Mouse (Mus musculus): ENCODE results near the gene Zfp444. TPM values are rescaled to one million over a fixed set of nuclear protein-coding genes. Genes with fewer than 3 reads are reported as not detected.

Gene Zfp444
- polyA plus RNA-seq, 1 experiment from 2014 or later = 26.8 TPM

DNA sequence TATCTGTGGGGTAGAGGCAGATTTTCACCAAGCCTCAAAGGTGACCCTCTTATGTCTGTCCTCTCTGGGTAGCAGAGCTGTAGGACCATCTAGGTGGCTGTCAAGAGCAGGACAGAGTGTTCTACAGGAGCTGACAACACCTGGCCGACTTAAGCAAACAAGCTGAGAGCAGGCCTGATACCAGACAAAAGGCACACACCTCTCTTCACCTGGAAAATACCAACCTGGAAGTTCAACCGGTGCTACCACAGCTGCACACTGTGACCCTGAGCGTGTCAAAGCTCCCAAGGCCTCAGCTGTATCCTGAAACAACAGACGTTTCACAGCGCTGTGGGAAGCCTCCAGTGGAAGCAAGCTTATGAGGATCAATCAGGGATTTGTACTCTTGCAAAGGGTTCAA, 24.3 kb upstream of the Zfp444 start:
- peak overlapping the region; percentile 43; the same call in 1 of the 2 replicates for H3K4me2 ChIP-seq
- ATAC-seq (ENCODE audit: extremely low read depth, insufficient number of reproducible peaks, low FRiP score, low TSS enrichment) = no peak
- peak overlapping the region; percentile 64 for H3K27ac ChIP-seq (replicated peaks)
- H3K9me3 ChIP-seq = no peaks in the 10 kb centered on the region
- no peaks in the 10 kb centered on the region for H3K27me3 ChIP-seq (replicated peaks)
- 74% methylated on average over 5 of the region's 5 CpGs for WGBS
- H3K4me3 ChIP-seq = no peak overlapping the region
- no peaks in the 10 kb centered on the region for H3K36me3 ChIP-seq
- peak overlapping the region; percentile 48 for H3K9ac ChIP-seq
- H3K4me1 ChIP-seq = peaks cover 84% of the 10 kb centered on the region

DNA sequence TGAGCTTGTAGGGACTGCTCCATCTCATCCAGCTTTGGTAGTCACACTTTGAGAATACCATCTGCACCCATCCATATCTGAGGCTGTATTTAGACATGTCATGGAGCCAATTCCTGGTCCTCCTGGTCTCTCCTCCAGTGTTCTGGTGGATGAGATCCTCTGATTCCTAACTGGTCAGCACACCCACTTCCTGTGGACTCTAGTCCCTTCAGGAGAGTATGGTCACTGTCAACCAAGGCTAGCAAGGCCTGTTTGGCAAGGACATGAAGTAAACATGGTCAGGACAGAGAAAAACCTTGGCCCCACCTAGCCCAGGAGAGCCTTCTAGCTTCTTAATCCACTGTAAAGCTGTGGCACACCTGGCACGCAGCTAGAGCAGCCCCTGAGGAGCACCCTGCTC, 20.8 kb upstream of the Zfp444 start:
- ATAC-seq (ENCODE audit: extremely low read depth, insufficient number of reproducible peaks, low FRiP score, low TSS enrichment) = no peak
- no peaks in the 10 kb centered on the region for H3K9me3 ChIP-seq
- H3K9ac ChIP-seq = no peak overlapping the region
- H3K4me1 ChIP-seq = peaks cover 74% of the 10 kb centered on the region
- 91% methylated on average over 1 of the region's 1 CpGs for WGBS
- H3K27me3 ChIP-seq (replicated peaks) = no peaks in the 10 kb centered on the region
- H3K4me2 ChIP-seq = no peak overlapping the region
- no peak overlapping the region for H3K27ac ChIP-seq (replicated peaks)
- no peak overlapping the region for H3K4me3 ChIP-seq
- H3K36me3 ChIP-seq = no peaks in the 10 kb centered on the region

DNA sequence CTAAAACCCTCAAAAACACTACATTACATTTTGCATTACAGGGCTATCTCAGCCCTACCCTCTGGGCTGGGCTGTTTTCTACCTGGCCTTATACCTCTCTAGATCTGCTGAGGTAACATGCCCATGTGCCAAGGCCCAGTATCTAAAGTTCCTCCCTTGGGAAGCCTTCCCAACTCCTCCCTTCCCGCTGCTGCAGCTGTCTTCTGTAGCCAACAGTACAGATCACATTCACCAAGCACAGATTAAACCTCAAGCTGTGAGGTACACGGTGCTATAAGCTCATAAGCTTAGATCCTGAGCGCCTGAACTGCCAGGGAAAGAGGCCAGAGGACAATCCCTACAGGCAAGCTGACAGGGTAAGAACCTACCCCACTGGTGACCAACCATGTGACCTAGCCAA, 20.0 kb upstream of the Zfp444 start:
- Histone ChIP-seq H3K4me1 (peaks cover 73% of the 10 kb centered on the region), H3K36me3 (no peaks in the 10 kb centered on the region), H3K9me3 (no peaks in the 10 kb centered on the region), H3K27me3 (replicated peaks) (no peaks in the 10 kb centered on the region), H3K4me2 (no peak overlapping the region), H3K27ac (replicated peaks) (no peak overlapping the region), H3K4me3 (no peak overlapping the region), H3K9ac (no peak overlapping the region)
- no peak for ATAC-seq (ENCODE audit: extremely low read depth, insufficient number of reproducible peaks, low FRiP score, low TSS enrichment)
- WGBS = 76% methylated on average over 3 of the region's 3 CpGs

- no peak for ATAC-seq (ENCODE audit: extremely low read depth, insufficient number of reproducible peaks, low FRiP score, low TSS enrichment)
- H3K4me1 ChIP-seq = peaks cover 69% of the 10 kb centered on the region
- H3K27me3 ChIP-seq (replicated peaks) = no peaks in the 10 kb centered on the region
- no peaks in the 10 kb centered on the region for H3K36me3 ChIP-seq
- H3K4me2 ChIP-seq = no peak overlapping the region
- 87% methylated on average over 3 of the region's 3 CpGs for WGBS
- no peak overlapping the region for H3K9ac ChIP-seq
- H3K9me3 ChIP-seq = no peaks in the 10 kb centered on the region
- H3K27ac ChIP-seq (replicated peaks) = 0 out of 2 replicates have a peak overlapping the region, but pooled peaks have one; percentile 22
- H3K4me3 ChIP-seq = no peak overlapping the region
Measured at GRCm38 (mm10) chr7:6153131-6153530, 18.9 kb upstream of the Zfp444 start.

- peaks cover 58% of the 10 kb centered on the region for H3K4me1 ChIP-seq
- H3K27ac ChIP-seq (replicated peaks) = peak overlapping the region; percentile 96
- no peaks in the 10 kb centered on the region for H3K36me3 ChIP-seq
- peak overlapping the region; percentile 71 for H3K4me3 ChIP-seq
- WGBS = 39% methylated on average over 5 of the region's 5 CpGs
- peak overlapping the region; percentile 79 for H3K4me2 ChIP-seq
- ATAC-seq (ENCODE audit: extremely low read depth, insufficient number of reproducible peaks, low FRiP score, low TSS enrichment) = no peak
- no peaks in the 10 kb centered on the region for H3K9me3 ChIP-seq
- no peaks in the 10 kb centered on the region for H3K27me3 ChIP-seq (replicated peaks)
- peak overlapping the region; percentile 91 for H3K9ac ChIP-seq
Measured at GRCm38 (mm10) chr7:6154164-6154563, 17.9 kb upstream of the Zfp444 start.

DNA sequence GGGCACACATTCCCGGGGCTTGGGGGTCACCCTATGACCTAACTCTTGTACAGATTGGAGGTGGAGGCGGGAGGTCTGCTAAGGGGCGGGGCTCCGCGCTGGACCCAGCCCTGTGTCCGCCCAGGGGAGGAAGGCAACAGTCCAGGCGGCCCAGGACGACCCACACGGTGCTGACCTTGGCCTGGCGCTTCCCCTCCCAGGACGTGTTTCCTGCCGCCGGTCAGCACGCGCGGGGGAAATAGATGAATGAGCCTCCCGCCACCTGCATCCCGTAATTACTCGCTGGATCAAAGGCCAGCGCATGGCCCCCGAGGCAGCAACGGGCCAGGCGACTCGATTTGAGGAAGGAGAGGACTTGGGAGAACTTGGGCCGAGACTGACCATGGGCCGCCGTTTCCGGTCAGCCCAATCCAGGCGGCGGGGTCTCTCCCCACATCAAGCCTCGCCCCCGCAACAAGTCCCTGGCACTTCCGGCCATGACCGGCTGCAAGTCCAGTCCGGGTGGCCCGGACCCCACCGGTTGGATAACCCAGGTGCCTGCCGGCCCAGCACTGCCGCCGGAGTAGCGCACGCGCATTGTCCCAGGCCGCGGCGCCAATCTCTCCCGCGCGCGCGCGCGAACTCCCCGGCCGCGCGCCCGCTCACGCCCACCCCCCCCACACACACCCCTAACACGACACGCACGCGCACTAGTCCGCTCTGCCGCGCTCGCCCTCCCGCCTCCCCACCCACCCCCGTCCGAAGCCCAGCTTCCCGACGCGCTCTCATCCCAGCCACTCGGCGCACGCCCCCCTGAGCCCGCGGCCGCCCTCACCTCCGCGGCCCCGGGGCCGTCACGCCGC, 16.8 kb upstream of the Zfp444 start:
- Histone ChIP-seq H3K27ac (replicated peaks) (peak overlapping the region; percentile 96), H3K4me2 (peak overlapping the region; percentile 79), H3K36me3 (no peaks in the 10 kb centered on the region), H3K9me3 (no peaks in the 10 kb centered on the region), H3K27me3 (replicated peaks) (no peaks in the 10 kb centered on the region), H3K4me1 (peaks cover 55% of the 10 kb centered on the region), H3K4me3 (peak overlapping the region; percentile 71), H3K9ac (peak overlapping the region; percentile 91)
- under 1% methylated on average over 82 of the region's 85 CpGs for WGBS
- ATAC-seq (ENCODE audit: extremely low read depth, insufficient number of reproducible peaks, low FRiP score, low TSS enrichment) = peak; percentile 63

DNA sequence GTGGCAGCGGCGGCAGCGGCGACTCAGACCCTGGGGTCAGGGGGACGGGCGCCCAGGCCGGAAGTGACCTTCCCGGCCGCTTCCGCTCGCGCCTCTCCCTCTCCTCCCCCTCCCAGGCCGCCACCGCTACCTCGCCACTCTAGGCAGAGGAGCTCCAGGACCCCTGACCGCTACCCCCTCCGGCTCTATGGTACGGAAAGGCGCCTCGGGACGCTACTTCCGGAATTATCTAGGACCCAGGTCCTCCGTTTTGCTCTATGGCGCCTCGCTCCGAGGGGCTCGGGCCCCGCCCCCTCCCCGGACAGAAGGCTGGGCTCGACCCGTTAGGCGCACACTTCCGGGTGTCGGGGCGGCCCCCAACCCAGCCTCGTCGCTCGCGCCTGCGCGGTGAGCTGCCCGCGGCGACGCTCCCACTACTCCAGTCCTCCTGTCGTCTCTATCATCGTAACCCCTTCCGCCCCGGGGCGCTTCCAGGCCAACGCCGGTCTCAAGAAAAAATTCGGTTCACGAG, 16.1 kb upstream of the Zfp444 start, which contains the start of gene Zfp787:
Gene Zfp787 (minus strand): TSS at position 97 of the 511 bp plus-strand sequence.
- Histone ChIP-seq H3K36me3 (no peaks in the 10 kb centered on the region), H3K9ac (peak within 1 kb of the TSS; percentile 91), H3K4me3 (peak within 1 kb of the TSS; percentile 71), H3K27ac (replicated peaks) (peak within 1 kb of the TSS; percentile 96), H3K4me1 (peaks cover 50% of the 10 kb centered on the region), H3K27me3 (replicated peaks) (no peaks in the 10 kb centered on the region), H3K9me3 (no peaks in the 10 kb centered on the region), H3K4me2 (peak within 1 kb of the TSS; percentile 79)
- under 1% methylated on average over 52 of the region's 54 CpGs for WGBS
- peak; percentile 90 for ATAC-seq (ENCODE audit: extremely low read depth, insufficient number of reproducible peaks, low FRiP score, low TSS enrichment)

GRCm38 (mm10) chr7:6156901-6157472, 15.0 kb upstream of the Zfp444 start:
- Histone ChIP-seq H3K4me1 (peaks cover 39% of the 10 kb centered on the region), H3K27ac (replicated peaks) (peak overlapping the region; percentile 96; the same call in 1 of the 2 replicates), H3K9me3 (no peaks in the 10 kb centered on the region), H3K36me3 (no peaks in the 10 kb centered on the region), H3K9ac (peak overlapping the region; percentile 91), H3K4me3 (peak overlapping the region; percentile 71), H3K27me3 (replicated peaks) (no peaks in the 10 kb centered on the region), H3K4me2 (peak overlapping the region; percentile 79)
- 47% methylated on average over 9 of the region's 9 CpGs for WGBS
- no peak for ATAC-seq (ENCODE audit: extremely low read depth, insufficient number of reproducible peaks, low FRiP score, low TSS enrichment)

DNA sequence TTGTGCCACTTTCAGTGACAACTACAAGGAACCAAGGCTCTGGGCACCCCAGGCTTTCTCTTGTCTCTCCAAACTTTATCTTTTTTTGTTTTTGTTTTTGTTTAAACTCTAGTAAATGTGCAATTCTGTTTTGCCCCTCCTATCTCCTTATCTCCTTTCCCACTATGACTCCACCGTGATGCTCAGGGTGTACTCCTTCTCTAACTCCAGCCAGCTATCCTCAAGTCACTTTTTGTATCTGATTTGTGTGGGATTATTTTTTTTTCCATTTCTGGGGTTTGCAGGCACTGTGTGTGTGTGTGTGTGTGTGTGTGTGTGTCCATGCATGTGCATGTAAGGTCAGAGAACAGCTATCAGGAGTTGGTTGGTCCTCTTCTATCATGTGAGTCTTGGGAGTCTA, 14.5 kb upstream of the Zfp444 start:
- WGBS = 30% methylated on average over 1 of the region's 1 CpGs
- no peak overlapping the region for H3K4me2 ChIP-seq
- no peaks in the 10 kb centered on the region for H3K36me3 ChIP-seq
- H3K9me3 ChIP-seq = no peaks in the 10 kb centered on the region
- H3K4me3 ChIP-seq = no peak overlapping the region
- no peaks in the 10 kb centered on the region for H3K27me3 ChIP-seq (replicated peaks)
- no peak overlapping the region for H3K27ac ChIP-seq (replicated peaks)
- H3K9ac ChIP-seq = no peak overlapping the region
- no peak for ATAC-seq (ENCODE audit: extremely low read depth, insufficient number of reproducible peaks, low FRiP score, low TSS enrichment)
- peaks cover 36% of the 10 kb centered on the region for H3K4me1 ChIP-seq

- no peaks in the 10 kb centered on the region for H3K9me3 ChIP-seq
- ATAC-seq (ENCODE audit: extremely low read depth, insufficient number of reproducible peaks, low FRiP score, low TSS enrichment) = no peak
- H3K27ac ChIP-seq (replicated peaks) = no peak overlapping the region
- no peak overlapping the region for H3K4me3 ChIP-seq
- H3K27me3 ChIP-seq (replicated peaks) = 0 out of 2 replicates have a peak, but pooled peaks cover 3% of the 10 kb centered on the region
- H3K36me3 ChIP-seq = no peaks in the 10 kb centered on the region
- no peak overlapping the region for H3K4me2 ChIP-seq
- peaks cover 17% of the 10 kb centered on the region for H3K4me1 ChIP-seq
- no peak overlapping the region for H3K9ac ChIP-seq
- 82% methylated on average over 3 of the region's 3 CpGs for WGBS
Measured at GRCm38 (mm10) chr7:6159604-6160003, 12.4 kb upstream of the Zfp444 start.

GRCm38 (mm10) chr7:6161541-6161940, 10.5 kb upstream of the Zfp444 start:
- Histone ChIP-seq H3K4me2 (no peak overlapping the region), H3K9ac (no peak overlapping the region), H3K9me3 (no peaks in the 10 kb centered on the region), H3K27me3 (replicated peaks) (0 out of 2 replicates have a peak, but pooled peaks cover 3% of the 10 kb centered on the region), H3K4me3 (no peak overlapping the region), H3K27ac (replicated peaks) (no peak overlapping the region), H3K36me3 (no peaks in the 10 kb centered on the region), H3K4me1 (peaks cover 11% of the 10 kb centered on the region)
- WGBS = 41% methylated on average over 3 of the region's 3 CpGs
- ATAC-seq (ENCODE audit: extremely low read depth, insufficient number of reproducible peaks, low FRiP score, low TSS enrichment) = no peak

All from heart, embryonic 13.5 days (tissue).